Mouse (Mus musculus): ENCODE results near the gene Olfr669.
"Not testable (repeated sequence)": the region's sequence is repeated elsewhere in the genome, so short reads cannot be mapped to it uniquely, and the experiment has no call there.

Gene Olfr669

DNA sequence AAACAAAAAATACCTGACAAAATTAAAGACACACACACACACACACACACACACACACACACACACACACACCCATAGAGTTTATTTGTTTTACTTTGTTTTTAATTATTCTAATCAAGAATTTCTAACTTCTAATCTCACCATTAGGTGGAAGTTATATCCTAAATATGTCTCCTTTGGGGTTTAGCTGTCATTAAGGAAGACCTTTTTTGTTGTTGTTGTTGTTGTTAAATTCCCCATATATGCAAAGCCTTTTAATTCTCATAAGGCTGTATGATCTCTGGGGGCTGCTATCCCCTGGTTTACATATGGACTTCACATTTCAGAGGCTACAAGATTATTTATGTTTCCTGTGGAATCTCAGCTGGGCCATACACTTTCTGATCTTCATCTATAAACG is at the start of gene Olfr669:
Gene Olfr669 (plus strand): TSS at position 301 of the 400 bp plus-strand sequence.
- DNase-seq, result no peak

DNA sequence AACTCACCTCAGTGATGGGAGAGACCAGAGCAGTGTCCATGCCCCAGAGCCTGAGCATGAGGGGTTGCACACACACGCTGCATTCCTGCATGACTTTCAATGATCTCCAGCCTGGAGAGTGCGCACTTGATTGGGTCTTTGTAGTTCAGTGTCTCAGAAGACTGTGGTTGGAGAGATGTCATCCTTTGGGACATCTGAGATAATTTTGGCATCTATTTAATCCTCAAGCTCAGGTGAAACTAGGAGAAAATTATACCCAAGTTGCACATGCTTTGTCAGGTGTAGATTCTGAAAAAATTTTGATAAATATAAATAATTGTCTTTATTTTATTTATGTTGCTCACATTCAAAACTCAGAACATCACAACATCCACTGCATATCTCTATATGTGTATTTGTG is 38.2 kb upstream of the Olfr669 start, which contains the start of gene Olfr666:
Gene Olfr666 (minus strand): TSS at position 101 of the 400 bp plus-strand sequence.
- no peak for DNase-seq

DNA sequence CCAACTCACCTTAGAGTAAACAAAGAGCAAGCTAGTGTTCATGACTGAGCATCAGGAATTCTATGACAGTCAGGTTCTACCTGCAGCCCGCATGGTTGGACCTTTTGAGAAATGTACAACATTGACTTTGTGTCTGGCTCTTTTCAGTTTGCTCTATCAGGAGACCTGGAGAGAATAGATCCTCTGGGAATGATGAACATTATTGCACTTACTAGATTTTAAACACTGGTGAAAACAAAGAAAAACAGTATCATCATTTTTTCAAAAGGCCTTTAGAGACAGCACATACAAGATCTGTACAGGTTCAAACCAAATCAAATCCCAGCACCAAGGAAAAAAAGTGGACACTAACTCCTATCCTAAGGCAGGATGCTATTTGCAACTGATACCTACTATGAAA is 12.7 kb upstream of the Olfr669 start, which contains the start of gene Olfr667:
Gene Olfr667 (minus strand): TSS at position 101 of the 400 bp plus-strand sequence.
- DNase-seq, result no peak

DNA sequence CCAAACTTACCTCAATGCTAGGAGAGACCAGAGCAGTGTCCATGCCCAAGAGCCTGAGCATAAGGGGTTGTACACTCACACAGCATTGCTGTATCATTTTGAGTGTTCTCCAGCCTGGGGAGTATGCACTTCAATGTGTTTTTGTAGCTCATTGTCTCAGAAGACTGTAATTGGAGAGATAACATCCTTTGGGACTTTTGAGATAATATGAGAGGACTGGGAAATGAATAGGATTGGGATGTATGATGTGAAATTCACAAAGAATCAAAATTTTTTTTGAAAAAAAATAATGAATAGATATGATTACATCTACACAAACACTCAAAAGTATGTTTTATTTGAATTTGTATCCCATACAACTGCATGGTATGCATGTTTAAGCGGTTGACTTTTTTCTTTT is 6.1 kb upstream of the Olfr669 start, which contains the start of gene Olfr668:
Gene Olfr668 (minus strand): TSS at position 101 of the 400 bp plus-strand sequence.
- DNase-seq, result no peak

DNA sequence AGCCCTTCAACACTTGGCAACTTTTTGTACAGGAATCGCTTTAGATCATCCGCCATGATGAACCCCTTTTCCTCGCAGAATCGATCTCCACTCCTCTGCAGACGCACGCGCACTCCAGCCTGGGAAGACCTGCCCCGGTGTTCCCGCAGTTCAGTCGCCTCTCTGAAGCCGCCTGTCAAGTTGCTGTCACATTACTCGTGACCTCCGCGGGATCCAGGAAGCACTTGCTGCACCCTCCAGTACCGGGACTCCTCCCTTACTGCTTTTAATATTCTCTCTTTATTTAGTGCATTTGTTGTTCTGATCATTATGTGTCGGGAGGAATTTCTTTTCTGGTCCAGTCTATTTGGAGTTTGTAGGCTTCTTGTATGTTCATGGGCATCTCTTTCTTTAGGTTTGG is 16.2 kb downstream of the Olfr669 start:
- DNase-seq, result not testable (repeated sequence)

DNA sequence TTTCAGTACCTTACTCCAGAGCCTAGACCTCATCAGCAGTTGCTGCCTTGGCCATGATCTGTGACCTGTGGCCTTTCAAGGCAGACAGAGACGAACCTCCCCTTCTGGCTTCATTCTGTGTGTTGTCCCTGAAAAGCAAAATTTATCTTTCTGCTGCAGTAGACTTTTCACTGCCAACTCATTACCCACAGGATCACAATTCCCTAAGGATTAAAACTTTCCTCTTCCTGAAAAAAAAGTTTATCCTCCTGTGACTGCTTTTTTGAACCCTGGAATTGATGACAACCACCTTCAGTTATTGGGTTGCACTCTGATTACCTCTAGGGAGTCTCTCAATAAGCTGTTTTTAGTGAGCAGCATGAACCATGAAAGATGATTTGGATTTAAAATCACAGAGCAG is 28.5 kb downstream of the Olfr669 start, which contains the start of gene Olfr670:
Gene Olfr670 (minus strand): TSS at position 101 of the 400 bp plus-strand sequence.
- DNase-seq, result no peak

DNA sequence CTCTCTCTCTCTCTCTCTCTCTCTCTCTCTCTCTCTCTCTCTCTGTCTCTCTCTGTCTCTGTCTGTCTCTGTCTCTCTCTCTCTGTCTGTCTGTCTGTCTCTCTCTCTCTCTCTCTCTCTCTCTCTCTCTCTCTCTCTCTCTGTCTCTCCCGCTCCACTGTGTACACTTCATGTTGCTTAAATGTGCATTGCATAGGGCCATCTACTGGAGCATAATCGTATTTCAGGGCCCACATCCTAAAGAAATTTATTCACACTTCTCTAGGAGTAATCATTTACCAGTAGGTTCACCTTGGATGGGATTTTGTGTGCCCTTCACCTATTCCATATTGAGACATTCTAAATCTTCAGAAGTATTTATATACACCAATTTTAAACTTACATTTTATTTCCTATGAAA is 38.5 kb downstream of the Olfr669 start:
- not testable (repeated sequence) for DNase-seq

DNA sequence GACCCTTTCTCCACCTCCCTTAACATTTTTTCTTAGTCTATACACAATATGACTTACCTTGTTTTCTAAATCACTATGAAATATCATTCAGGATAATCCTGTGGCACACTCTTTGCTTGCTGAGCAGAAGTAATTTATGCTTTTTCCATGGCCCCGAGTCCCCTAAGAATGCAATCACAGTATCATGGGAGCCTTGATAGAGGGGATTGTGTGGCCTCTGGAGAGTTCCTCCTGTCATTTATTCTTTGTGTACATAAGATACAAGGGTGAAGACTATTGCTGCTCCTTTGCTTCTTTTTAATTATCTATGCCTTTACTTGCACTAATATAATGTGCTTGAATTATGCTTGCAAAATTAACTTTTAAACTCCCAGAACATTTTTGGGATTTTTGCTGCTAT is 45.0 kb downstream of the Olfr669 start, which contains the start of gene Olfr671:
Gene Olfr671 (minus strand): TSS at position 101 of the 400 bp plus-strand sequence.
- DNase-seq, result no peak
